Mouse (Mus musculus) ovary, adult 10 weeks (tissue): ENCODE measurements around the gene Ifna13. TPM values are rescaled to one million over a fixed set of nuclear protein-coding genes. Genes with fewer than 3 reads are reported as not detected.

ENCODE experiments used
- polyA plus RNA-seq: library from polyadenylated mRNA; stranded (reverse); fragments of 350-450 nt; fragmentation: Illumina TruSeq; extraction: RNeasy Lipid Tissue Mini Kit (QIAGEN cat#74804); gene quantifications from one replicate; pipeline ENCODE4 v1.2.3, GENCODE M21; 2014

Gene Ifna13
- polyA plus RNA-seq = not detected

DNA sequence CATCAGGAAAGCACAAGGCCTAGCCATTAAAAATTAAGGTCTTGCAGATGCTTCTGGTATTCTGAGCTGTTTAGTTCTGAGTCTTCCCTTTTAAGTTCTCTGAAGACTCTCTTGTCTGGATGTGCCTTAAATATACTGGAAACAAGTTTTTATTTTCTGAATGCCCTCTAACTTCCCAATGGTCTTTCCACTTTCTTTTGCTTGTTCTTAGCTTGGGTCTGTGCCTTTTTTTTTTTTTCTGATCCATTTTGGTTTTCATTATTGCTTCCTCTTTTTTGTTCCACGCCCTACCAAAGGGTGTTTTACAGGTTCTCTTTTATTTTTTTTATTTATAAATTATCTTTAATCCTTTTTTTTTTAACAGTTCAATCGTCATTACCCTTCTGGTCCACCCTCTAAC lies at the start of gene Ifna13:
TSS of gene Ifna13 (minus strand) at position 101 of the 400 bp plus-strand sequence.

DNA sequence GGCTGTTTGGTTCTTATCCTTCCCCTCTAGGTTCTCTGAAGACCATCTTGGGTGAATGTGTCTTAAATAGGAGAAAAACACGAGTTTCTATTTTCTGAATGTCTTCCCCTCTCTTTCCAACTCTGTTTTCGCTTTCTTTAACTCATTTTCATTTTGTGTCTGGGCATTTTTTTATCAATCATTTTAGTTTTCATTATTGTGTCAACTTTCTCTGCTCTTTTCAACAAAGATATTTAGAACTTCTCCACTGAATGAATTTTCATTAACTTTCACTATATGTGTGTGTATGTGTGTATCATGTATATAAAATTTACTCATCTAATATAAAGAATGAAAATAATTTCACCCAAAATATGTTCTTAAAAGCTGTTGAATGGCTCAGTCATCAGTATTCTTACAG lies 47.0 kb upstream of the Ifna13 start, which contains the start of gene Ifnab:
TSS of gene Ifnab (minus strand) at position 101 of the 400 bp plus-strand sequence.

GRCm38 (mm10) chr4:88683812-88684211 lies 39.6 kb upstream of the Ifna13 start, which contains the start of gene Ifna2:
Ifna2 (minus strand) TSS chr4:88683912.

DNA sequence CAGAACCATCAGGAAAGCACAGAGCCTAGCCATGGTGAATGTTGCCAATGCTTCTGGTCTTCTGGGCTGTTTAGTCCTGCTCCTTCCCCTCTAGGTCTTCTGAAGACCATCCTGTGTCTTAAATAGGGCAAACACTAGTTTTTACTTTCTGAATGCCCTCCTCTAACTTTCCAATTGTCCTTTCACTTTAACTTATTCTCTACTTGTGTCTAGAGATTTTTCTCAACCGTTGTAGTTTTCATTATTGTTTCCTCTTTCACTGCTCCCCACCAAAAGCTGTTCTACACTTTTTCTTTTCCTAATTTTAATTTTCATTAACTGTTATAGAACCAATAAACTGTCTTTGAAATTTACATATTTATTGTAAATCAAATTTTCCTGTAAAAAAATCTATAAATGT lies 32.6 kb upstream of the Ifna13 start, which contains the start of gene Ifna16:
TSS of gene Ifna16 (minus strand) at position 101 of the 400 bp plus-strand sequence.

GRCm38 (mm10) chr4:88634311-88634710 lies 9.9 kb downstream of the Ifna13 start, which contains the start of gene C87499:
C87499 (minus strand) TSS chr4:88634411.

GRCm38 (mm10) chr4:88603276-88603675 lies 41.0 kb downstream of the Ifna13 start, which contains the start of gene Ifna12:
Ifna12 (minus strand) TSS chr4:88603376.

Other genes starting within 250 kb of the Ifna13 start
- 49.0 TPM for gene Hacd4, start 205.5 kb downstream of the Ifna13 start, polyA plus RNA-seq
- gene Ifnb1, start 121.7 kb downstream of the Ifna13 start, polyA plus RNA-seq = not detected
- gene Ifna15, start 86.2 kb downstream of the Ifna13 start, polyA plus RNA-seq = not detected
- gene Ifna14, start 72.7 kb downstream of the Ifna13 start, polyA plus RNA-seq = not detected
- not detected for gene Ifna9, start 52.1 kb downstream of the Ifna13 start, polyA plus RNA-seq
- gene Ifna12, start 41.1 kb downstream of the Ifna13 start, polyA plus RNA-seq = not detected
- 24.0 TPM for gene C87499, start 10.0 kb downstream of the Ifna13 start, polyA plus RNA-seq
- gene Ifna16, start 32.5 kb upstream of the Ifna13 start, polyA plus RNA-seq = not detected
- not detected for gene Ifna2, start 39.5 kb upstream of the Ifna13 start, polyA plus RNA-seq
- gene Ifnab, start 46.9 kb upstream of the Ifna13 start, polyA plus RNA-seq = not detected
- gene Gm26566, start 77.3 kb upstream of the Ifna13 start, polyA plus RNA-seq = not detected
- gene Klhl9, start 78.0 kb upstream of the Ifna13 start, polyA plus RNA-seq = 236 TPM
- gene Gm13271, start 110.4 kb upstream of the Ifna13 start, polyA plus RNA-seq = not detected
- not detected for gene Gm13283, start 115.7 kb upstream of the Ifna13 start, polyA plus RNA-seq
- not detected for gene Gm13290, start 129.4 kb upstream of the Ifna13 start, polyA plus RNA-seq
- not detected for gene Gm13289, start 132.5 kb upstream of the Ifna13 start, polyA plus RNA-seq
- not detected for gene Gm13272, start 135.4 kb upstream of the Ifna13 start, polyA plus RNA-seq
- not detected for gene Ifnz, start 137.7 kb upstream of the Ifna13 start, polyA plus RNA-seq
- not detected for gene Gm13276, start 141.2 kb upstream of the Ifna13 start, polyA plus RNA-seq
- gene Gm13277, start 144.2 kb upstream of the Ifna13 start, polyA plus RNA-seq = not detected
- gene Gm13278, start 147.1 kb upstream of the Ifna13 start, polyA plus RNA-seq = not detected
- gene Gm13275, start 150.0 kb upstream of the Ifna13 start, polyA plus RNA-seq = not detected
- not detected for gene Gm13279, start 152.9 kb upstream of the Ifna13 start, polyA plus RNA-seq
- not detected for gene Gm13285, start 155.2 kb upstream of the Ifna13 start, polyA plus RNA-seq
- gene Gm13287, start 158.8 kb upstream of the Ifna13 start, polyA plus RNA-seq = not detected
- gene Gm13288, start 161.1 kb upstream of the Ifna13 start, polyA plus RNA-seq = not detected
- not detected for gene Ifna7, start 171.8 kb upstream of the Ifna13 start, polyA plus RNA-seq
- gene Ifna11, start 175.5 kb upstream of the Ifna13 start, polyA plus RNA-seq = not detected
- gene Ifna6, start 183.0 kb upstream of the Ifna13 start, polyA plus RNA-seq = not detected
- gene Ifna5, start 191.1 kb upstream of the Ifna13 start, polyA plus RNA-seq = not detected
- not detected for gene Ifna4, start 197.4 kb upstream of the Ifna13 start, polyA plus RNA-seq
- not detected for gene Ifna1, start 205.6 kb upstream of the Ifna13 start, polyA plus RNA-seq
- gene Ifne, start 235.7 kb upstream of the Ifna13 start, polyA plus RNA-seq = not detected